Mouse (Mus musculus) intestine, embryonic 14.5 days (tissue): ENCODE measurements at regions not wholly inside any gene's neighbourhood (a gene's known extent, or its start where the extent isn't known, plus 50 kb on each side); places are given as distances from the start of the nearest gene placed in this dataset.

ENCODE experiments used
- ATAC-seq: fragments of 200-750 bp; cut with Nextera tagmentation; replicated peaks from 2 replicates; pipeline ENCODE4 v1.8.0; 2017; ENCODE audit warnings: low read depth, moderate number of reproducible peaks, moderate TSS enrichment, moderate library complexity; ENCODE audit not compliant: low FRiP score, low TSS enrichment
- DNase-seq: peaks from one replicate; pipeline ENCODE4 v3.0.0-alpha.2; 2018; ENCODE audit warnings: low spot score
- H3K27ac ChIP-seq: fragments of 300-500 bp; sonication (generic); 2 replicates; pipeline ENCODE4 v1.5.1; 2014; ENCODE audit warnings: low read depth, mild to moderate bottlenecking, control low read depth
- H3K27me3 ChIP-seq: fragments of 300-500 bp; sonication (generic); replicated peaks from 2 replicates; pipeline ENCODE4 v1.6.1; 2014; ENCODE audit warnings: low read length, control low read depth; ENCODE audit not compliant: control insufficient read depth, insufficient read depth
- H3K36me3 ChIP-seq: fragments of 300-500 bp; sonication (generic); 2 replicates; pipeline ENCODE4 v1.6.1; 2014; ENCODE audit warnings: low read length, control low read depth; ENCODE audit not compliant: control insufficient read depth, insufficient read depth
- H3K4me1 ChIP-seq: fragments of 300-500 bp; sonication (generic); replicated peaks from 2 replicates; pipeline ENCODE4 v1.6.1; 2014; ENCODE audit warnings: low read length, control low read depth, mixed read lengths; ENCODE audit not compliant: control insufficient read depth, insufficient read depth
- H3K4me2 ChIP-seq: fragments of 300-500 bp; sonication (generic); 2 replicates; pipeline ENCODE4 v1.6.1; 2014; ENCODE audit warnings: low read length
- H3K4me3 ChIP-seq: fragments of 300-500 bp; sonication (generic); 2 replicates; pipeline ENCODE4 v1.5.1; 2014; ENCODE audit warnings: low read depth, low read length, control low read depth, mixed read lengths
- H3K9ac ChIP-seq: fragments of 300-500 bp; sonication (generic); 2 replicates; pipeline ENCODE4 v1.6.1; 2014; ENCODE audit warnings: mild to moderate bottlenecking, low read length
- H3K9me3 ChIP-seq: fragments of 300-500 bp; sonication (generic); 2 replicates; pipeline ENCODE4 v1.6.1; 2016; ENCODE audit warnings: low read length, control low read depth; ENCODE audit not compliant: control insufficient read depth
- WGBS: fragments of 180-500 bp; shearing (Covaris S2); extraction: QIAGEN DNeasy Blood & Tissue Kit; methylation state at CpG from one replicate; pipeline ENCODE4 v1.1.7; 2014; 5-methylcytosine and 5-hydroxymethylcytosine counted together

DNA sequence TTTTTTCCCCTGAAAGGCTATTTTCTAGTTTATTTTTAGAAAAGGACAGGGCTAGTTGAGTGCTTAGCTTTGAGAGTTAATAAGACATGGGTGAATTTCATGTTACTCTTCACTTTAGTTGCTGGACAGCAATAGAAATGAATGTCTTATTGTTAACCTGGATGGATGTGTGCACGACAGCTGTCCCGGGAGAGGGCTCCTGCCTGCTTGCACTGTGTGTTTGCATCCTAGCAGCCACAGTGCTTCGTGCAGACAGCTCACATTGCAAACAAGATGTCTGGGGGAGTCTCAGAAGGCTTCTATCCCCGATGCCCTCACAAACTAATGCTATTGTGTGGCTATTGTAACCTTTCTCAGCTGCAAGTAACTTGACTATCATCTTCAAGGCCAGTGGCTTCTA lies 221.0 kb downstream of the Mex3b start:
- ATAC-seq (no peak), DNase-seq (no peak)

DNA sequence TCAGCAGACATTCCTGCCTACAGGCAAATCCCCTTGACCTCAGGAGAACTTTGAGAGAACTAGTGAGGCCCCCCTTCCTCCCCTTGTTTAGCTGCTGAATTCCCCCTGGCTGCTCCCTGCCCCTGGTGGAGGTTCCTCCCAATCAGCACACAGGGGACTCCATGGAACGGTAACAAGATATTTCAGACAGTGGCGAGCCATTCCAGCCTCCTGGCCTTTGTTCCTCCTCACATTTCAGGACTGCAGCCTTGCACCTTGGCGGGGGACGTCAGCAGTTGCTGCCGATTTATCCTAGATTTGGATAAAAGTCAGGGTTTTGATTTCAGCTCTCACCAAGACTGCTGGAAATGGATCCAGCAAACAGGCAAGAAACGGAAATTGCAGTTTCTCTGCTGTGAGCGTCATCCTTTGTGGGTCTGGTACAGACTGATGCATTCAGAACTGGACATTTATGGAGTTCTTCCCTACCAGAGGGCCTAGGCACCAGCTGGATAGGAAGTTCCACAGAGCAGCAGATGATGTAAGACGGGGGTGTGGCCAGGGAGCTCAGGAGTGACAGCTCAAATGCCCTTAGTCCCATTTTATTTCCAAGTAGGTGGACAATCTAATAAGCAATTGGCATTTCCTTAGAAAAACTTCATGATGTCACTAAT lies 222.3 kb downstream of the Mex3b start:
- 31% methylated on average over 8 of the region's 8 CpGs for WGBS
- peak; percentile 56 for DNase-seq

More for the DNA sequence above, 221.0 kb downstream of the Mex3b start:
- no peak overlapping the region for H3K27ac ChIP-seq
- H3K4me1 ChIP-seq: 0 out of 2 replicates have a peak, but pooled peaks cover 4% of the 10 kb centered on the region
- no peaks in the 10 kb centered on the region for H3K27me3 ChIP-seq
- H3K9me3 ChIP-seq: no peaks in the 10 kb centered on the region
- H3K4me2 ChIP-seq: no peak overlapping the region
- no peak overlapping the region for H3K9ac ChIP-seq
- WGBS: 55% methylated on average over 4 of the region's 4 CpGs
- no peaks in the 10 kb centered on the region for H3K36me3 ChIP-seq
- no peak overlapping the region for H3K4me3 ChIP-seq

DNA sequence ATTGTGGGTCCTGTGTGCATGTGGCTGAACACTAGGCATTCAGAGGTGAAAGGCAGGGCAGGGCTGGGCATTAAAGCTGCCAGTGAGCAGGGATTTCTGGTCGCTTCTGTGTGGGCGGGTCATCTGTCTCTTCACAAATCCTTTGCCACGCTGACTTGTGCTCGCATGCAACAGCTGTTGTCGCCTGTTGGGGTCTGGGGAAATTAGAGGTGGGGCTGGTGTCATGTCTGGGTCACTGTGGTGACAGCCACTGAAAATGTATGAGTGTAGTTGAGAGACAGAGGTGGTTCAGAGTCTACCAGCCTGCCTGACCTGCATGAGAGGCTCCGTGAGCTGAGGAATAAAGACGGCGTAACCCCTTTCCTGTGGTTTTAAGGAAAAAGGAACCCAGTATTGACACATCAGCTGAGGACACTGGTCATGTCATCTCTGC lies 226.8 kb downstream of the Mex3b start:
- H3K9me3 ChIP-seq: no peaks in the 10 kb centered on the region
- DNase-seq (no peak), ATAC-seq (no peak)
- no peak overlapping the region for H3K27ac ChIP-seq
- WGBS: 48% methylated on average over 8 of the region's 8 CpGs
- H3K4me3 ChIP-seq: no peak overlapping the region
- 0 out of 2 replicates have a peak, but pooled peaks cover 4% of the 10 kb centered on the region for H3K4me1 ChIP-seq
- H3K9ac ChIP-seq: no peak overlapping the region
- H3K36me3 ChIP-seq: no peaks in the 10 kb centered on the region
- no peak overlapping the region for H3K4me2 ChIP-seq
- no peaks in the 10 kb centered on the region for H3K27me3 ChIP-seq

More for the DNA sequence above, 222.3 kb downstream of the Mex3b start:
- H3K4me3 ChIP-seq: no peak overlapping the region
- H3K4me1 ChIP-seq: 0 out of 2 replicates have a peak, but pooled peaks cover 4% of the 10 kb centered on the region
- ATAC-seq: no peak
- no peaks in the 10 kb centered on the region for H3K27me3 ChIP-seq
- no peak overlapping the region for H3K9ac ChIP-seq
- H3K27ac ChIP-seq: no peak overlapping the region
- H3K4me2 ChIP-seq: no peak overlapping the region
- no peaks in the 10 kb centered on the region for H3K36me3 ChIP-seq
- no peaks in the 10 kb centered on the region for H3K9me3 ChIP-seq

DNA sequence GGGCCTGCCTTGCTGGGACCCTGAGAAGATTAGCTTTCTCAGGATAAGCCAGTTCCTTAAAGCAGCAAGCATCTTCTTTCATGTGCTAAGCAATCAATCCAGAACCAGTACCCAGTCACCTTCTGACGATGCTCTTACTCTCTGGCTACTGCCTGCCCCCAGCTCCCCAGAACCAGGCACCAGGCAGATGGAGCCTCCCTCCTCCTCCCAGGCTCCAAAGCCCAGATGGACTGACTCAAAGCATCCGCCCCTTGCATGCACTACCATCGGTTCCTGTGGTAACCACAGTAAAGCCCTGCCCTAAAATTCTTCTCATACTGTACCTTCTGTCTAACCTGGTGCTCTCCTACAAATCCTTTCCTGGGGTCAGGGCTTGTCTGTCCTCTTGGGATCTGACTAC lies 227.8 kb downstream of the Mex3b start:
- no peak overlapping the region for H3K4me2 ChIP-seq
- DNase-seq (no peak), ATAC-seq (no peak)
- H3K4me1 ChIP-seq: no peaks in the 10 kb centered on the region
- H3K27me3 ChIP-seq: no peaks in the 10 kb centered on the region
- WGBS: 47% methylated on average over 3 of the region's 3 CpGs
- H3K36me3 ChIP-seq: no peaks in the 10 kb centered on the region
- no peak overlapping the region for H3K9ac ChIP-seq
- no peak overlapping the region for H3K4me3 ChIP-seq
- no peak overlapping the region for H3K27ac ChIP-seq
- H3K9me3 ChIP-seq: no peaks in the 10 kb centered on the region

DNA sequence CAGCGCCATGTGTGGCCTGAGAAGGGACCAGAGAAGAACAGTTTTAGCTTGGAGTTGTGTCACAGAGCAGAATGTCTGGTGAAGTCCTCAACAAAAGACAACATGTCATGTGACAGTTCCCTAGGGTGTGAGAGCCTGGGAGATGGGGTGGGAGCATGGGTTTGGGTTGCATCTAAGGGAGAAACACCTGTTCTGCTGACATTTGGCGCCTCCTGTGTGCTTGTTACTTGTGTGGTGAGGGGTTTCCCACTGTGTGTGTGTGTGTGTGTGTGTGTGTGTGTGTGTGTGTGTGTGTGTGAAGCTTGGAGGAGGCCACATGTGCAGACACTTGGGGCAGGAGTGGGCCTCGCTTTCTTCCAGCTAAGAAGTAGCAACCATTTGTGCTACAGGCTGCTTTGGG lies 228.5 kb downstream of the Mex3b start:
- Histone ChIP-seq H3K27ac (no peak overlapping the region), H3K9ac (no peak overlapping the region), H3K27me3 (no peaks in the 10 kb centered on the region), H3K9me3 (no peaks in the 10 kb centered on the region), H3K4me1 (no peaks in the 10 kb centered on the region), H3K4me2 (no peak overlapping the region), H3K36me3 (no peaks in the 10 kb centered on the region), H3K4me3 (no peak overlapping the region)
- ATAC-seq: no peak
- no peak for DNase-seq
- 86% methylated on average over 3 of the region's 3 CpGs for WGBS

DNA sequence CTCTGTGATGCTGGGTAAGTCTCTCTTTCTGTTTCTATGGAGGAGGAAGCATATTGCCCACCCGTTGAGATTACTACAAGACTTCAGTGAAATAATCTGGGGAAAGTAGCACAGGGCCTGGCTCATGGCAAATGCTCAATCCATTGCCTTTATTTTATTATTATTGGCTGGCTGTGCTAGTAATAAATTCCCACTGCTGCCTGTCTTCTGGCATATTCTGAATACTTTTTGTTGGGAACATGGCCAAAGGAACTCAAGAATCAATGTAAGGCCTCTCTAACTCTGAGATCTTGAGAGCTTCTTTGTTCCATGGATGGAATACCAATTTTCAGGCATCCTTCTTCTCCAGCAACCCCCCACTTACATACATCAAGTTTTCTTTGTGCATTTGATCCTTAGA lies 237.3 kb downstream of the Mex3b start:
- Histone ChIP-seq H3K9ac (no peak overlapping the region), H3K36me3 (no peaks in the 10 kb centered on the region), H3K9me3 (no peaks in the 10 kb centered on the region), H3K4me2 (no peak overlapping the region), H3K4me3 (no peak overlapping the region), H3K27ac (no peak overlapping the region), H3K4me1 (no peaks in the 10 kb centered on the region), H3K27me3 (no peaks in the 10 kb centered on the region)
- 59% methylated on average over 1 of the region's 1 CpGs for WGBS
- ATAC-seq (no peak), DNase-seq (no peak)

DNA sequence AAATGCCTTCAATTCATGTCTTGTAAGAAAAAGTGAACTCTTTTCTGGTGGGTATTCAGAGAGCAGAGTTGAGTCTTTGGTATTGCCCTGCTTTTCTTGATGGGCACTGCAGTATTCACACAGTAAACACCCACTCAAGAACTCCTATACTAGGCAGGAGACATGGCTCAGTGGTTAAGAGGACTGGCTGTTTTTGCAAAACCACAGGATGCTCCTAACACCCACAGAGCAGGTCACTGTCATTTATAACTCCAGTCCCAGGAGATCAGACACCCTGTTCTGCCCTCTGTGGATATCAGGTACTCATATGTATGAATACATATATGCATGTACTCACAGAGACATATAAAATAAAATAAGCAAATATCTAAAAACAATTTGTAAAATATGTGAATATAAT lies 238.5 kb downstream of the Mex3b start:
- H3K36me3 ChIP-seq: no peaks in the 10 kb centered on the region
- H3K27ac ChIP-seq: no peak overlapping the region
- DNase-seq (no peak), ATAC-seq (no peak)
- H3K9me3 ChIP-seq: no peaks in the 10 kb centered on the region
- no peak overlapping the region for H3K9ac ChIP-seq
- H3K4me2 ChIP-seq: no peak overlapping the region
- H3K4me3 ChIP-seq: no peak overlapping the region
- no peaks in the 10 kb centered on the region for H3K4me1 ChIP-seq
- H3K27me3 ChIP-seq: no peaks in the 10 kb centered on the region

DNA sequence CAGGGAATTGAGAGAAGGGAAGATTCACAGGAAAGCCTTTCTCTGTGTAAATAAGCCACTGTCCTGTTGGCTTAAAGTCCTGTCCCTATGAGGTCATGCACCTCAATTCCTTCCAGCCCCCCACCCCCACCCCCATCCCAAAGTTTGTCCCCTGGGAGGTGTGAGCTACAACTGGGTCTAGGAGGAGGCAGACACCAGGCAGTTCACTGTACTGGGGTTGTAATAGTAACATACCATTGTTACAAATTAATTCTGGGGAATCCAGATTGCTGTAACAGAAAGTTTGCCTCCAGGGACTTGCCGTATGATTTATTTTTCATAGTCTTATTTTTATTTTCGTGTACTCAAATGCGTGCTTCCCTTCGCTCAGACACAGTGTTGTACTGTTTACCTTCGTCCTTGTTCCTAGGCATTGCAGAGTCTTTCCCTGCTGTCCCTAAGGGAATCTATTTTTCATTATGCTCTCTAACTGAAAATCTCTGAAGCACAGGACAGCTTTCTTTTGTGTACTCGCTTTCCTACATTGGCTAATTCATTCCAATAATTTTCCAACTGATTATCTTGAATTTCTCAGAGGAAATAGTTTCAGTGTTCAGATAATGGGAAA lies 244.2 kb downstream of the Mex3b start:
- no peak overlapping the region for H3K4me2 ChIP-seq
- no peaks in the 10 kb centered on the region for H3K36me3 ChIP-seq
- H3K9ac ChIP-seq: no peak overlapping the region
- no peak overlapping the region for H3K4me3 ChIP-seq
- 81% methylated on average over 6 of the region's 6 CpGs for WGBS
- H3K9me3 ChIP-seq: no peaks in the 10 kb centered on the region
- no peak for DNase-seq
- ATAC-seq: no peak
- H3K27ac ChIP-seq: no peak overlapping the region
- no peaks in the 10 kb centered on the region for H3K27me3 ChIP-seq
- no peaks in the 10 kb centered on the region for H3K4me1 ChIP-seq

DNA sequence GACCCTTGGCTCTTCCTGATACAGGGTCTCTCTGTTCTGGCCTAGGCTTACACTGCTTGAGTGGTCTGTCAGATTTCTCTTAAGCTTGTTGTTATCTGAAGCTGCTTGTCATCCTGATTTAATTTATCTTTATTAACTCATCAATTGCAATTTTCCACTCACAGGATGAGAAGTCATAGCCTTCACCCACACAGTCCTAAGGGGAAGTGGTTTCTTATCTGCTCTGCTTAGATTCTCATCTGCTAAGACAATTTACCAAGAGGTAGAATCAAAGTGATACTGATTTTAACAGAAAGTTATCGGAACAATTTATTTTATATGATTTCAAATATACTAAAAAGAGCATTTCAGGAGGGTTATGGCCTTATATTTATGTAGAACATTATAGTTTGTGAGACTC lies 249.4 kb downstream of the Mex3b start:
- ATAC-seq (no peak), DNase-seq (no peak)
- H3K4me1 ChIP-seq: no peaks in the 10 kb centered on the region
- WGBS: 94% methylated on average over 1 of the region's 1 CpGs
- H3K27ac ChIP-seq: no peak overlapping the region
- H3K9me3 ChIP-seq: no peaks in the 10 kb centered on the region
- no peaks in the 10 kb centered on the region for H3K27me3 ChIP-seq
- H3K36me3 ChIP-seq: no peaks in the 10 kb centered on the region
- H3K4me3 ChIP-seq: no peak overlapping the region
- H3K9ac ChIP-seq: no peak overlapping the region
- H3K4me2 ChIP-seq: no peak overlapping the region
